Mouse (Mus musculus) MEL (cell line): ENCODE data around the gene Tirap. TPM values are rescaled to one million over a fixed set of nuclear protein-coding genes. Genes with fewer than 3 reads are reported as not detected.

Source experiments
- DNase-seq: peaks from one replicate; pipeline ENCODE4 v3.0.0; 2011; ENCODE audit warnings: low read depth, low spot score
- H3K27ac ChIP-seq: 2 replicates; pipeline ENCODE4 v1.5.1; 2012; ENCODE audit warnings: low read depth, mild to moderate bottlenecking, control low read depth, low read length, moderate library complexity; ENCODE audit not compliant: control insufficient read depth
- H3K27me3 ChIP-seq, 2 experiments: fragments of 150-350 bp in 1 of 2; sonication (generic) in 1 of 2; 2 replicates each; pipeline ENCODE4 v1.6.1; 2012; ENCODE audit warnings: low read length in 2 of 2, mild to moderate bottlenecking in 2 of 2, improper control_type of control experiment in 1 of 2, moderate library complexity in 1 of 2; ENCODE audit not compliant: insufficient read depth in 2 of 2, control insufficient read depth in 1 of 2
- H3K36me3 ChIP-seq, 2 experiments: 2 replicates each; pipeline ENCODE4 v1.6.1; 2012 to 2014; ENCODE audit warnings: low read length in 2 of 2, improper control_type of control experiment in 1 of 2, inconsistent platforms in 1 of 2, mild to moderate bottlenecking in 1 of 2; ENCODE audit not compliant: insufficient read depth in 2 of 2, control insufficient read depth in 1 of 2
- H3K4me1 ChIP-seq, 2 experiments: fragments of 150-350 bp in 1 of 2; sonication (generic) in 1 of 2; 2 replicates each; pipeline ENCODE4 v1.6.1; 2012; ENCODE audit warnings: low read length in 2 of 2, improper control_type of control experiment in 1 of 2, mild to moderate bottlenecking in 1 of 2; ENCODE audit not compliant: insufficient read depth in 2 of 2, control insufficient read depth in 1 of 2
- H3K4me3 ChIP-seq, 2 experiments: fragments of 150-350 bp in 1 of 2; sonication (generic) in 1 of 2; 2 replicates each; pipeline ENCODE4 v1.5.1; 2012; ENCODE audit warnings: low read depth in 2 of 2, low read length in 2 of 2, mild to moderate bottlenecking in 2 of 2, moderate library complexity in 2 of 2, control low read depth in 1 of 2, improper control_type of control experiment in 1 of 2; ENCODE audit not compliant: control insufficient read depth in 1 of 2, insufficient read depth in 1 of 2
- H3K79me2 ChIP-seq: 2 replicates; pipeline ENCODE4 v1.6.1; 2012; ENCODE audit warnings: mild to moderate bottlenecking, low read length, moderate library complexity; ENCODE audit not compliant: control insufficient read depth, poor library complexity, insufficient read depth
- H3K9ac ChIP-seq: 2 replicates; pipeline ENCODE4 v1.6.1; 2012; ENCODE audit warnings: low read depth, mild to moderate bottlenecking, control low read depth, low read length, moderate library complexity; ENCODE audit not compliant: control insufficient read depth, poor library complexity, severe bottlenecking
- H3K9me3 ChIP-seq: fragments of 150-350 bp; sonication (generic); replicated peaks from 2 replicates; pipeline ENCODE4 v1.6.1; 2012; ENCODE audit warnings: mild to moderate bottlenecking, low read length, improper control_type of control experiment, moderate library complexity; ENCODE audit not compliant: insufficient read depth
- CHD2 ChIP-seq: IDR thresholded peaks from 2 replicates; pipeline ENCODE4 v1.6.1; 2011; ENCODE audit warnings: low read length, improper control_type of control experiment
- E2F4 ChIP-seq: IDR thresholded peaks from 2 replicates; pipeline ENCODE4 v1.6.1; 2011; ENCODE audit warnings: low read depth, low read length, improper control_type of control experiment, borderline replicate concordance
- GABPA ChIP-seq: IDR thresholded peaks from 2 replicates; pipeline ENCODE4 v1.6.1; 2012; ENCODE audit warnings: low read depth, mild to moderate bottlenecking, inconsistent platforms, low read length, improper control_type of control experiment, moderate library complexity
- GATA1 ChIP-seq: IDR thresholded peaks from 2 replicates; pipeline ENCODE4 v1.6.1; 2011; ENCODE audit warnings: low read depth, low read length, improper control_type of control experiment
- KAT2A ChIP-seq: conservative IDR thresholded peaks from 2 replicates; pipeline ENCODE4 v1.6.1; 2012; ENCODE audit warnings: low read depth, low read length, improper control_type of control experiment, inconsistent platforms
- MAFK ChIP-seq: IDR thresholded peaks from 2 replicates; pipeline ENCODE4 v1.6.1; 2011; ENCODE audit warnings: low read depth, mild to moderate bottlenecking, low read length, improper control_type of control experiment, borderline replicate concordance
- MAX ChIP-seq: IDR thresholded peaks from 2 replicates; pipeline ENCODE4 v1.6.1; 2011; ENCODE audit warnings: low read length, improper control_type of control experiment
- MAZ ChIP-seq: IDR thresholded peaks from 2 replicates; pipeline ENCODE4 v1.6.1; 2012; ENCODE audit warnings: low read depth, mild to moderate bottlenecking, inconsistent platforms, low read length, improper control_type of control experiment
- MXI1 ChIP-seq: IDR thresholded peaks from 2 replicates; pipeline ENCODE4 v1.6.1; 2011; ENCODE audit warnings: mild to moderate bottlenecking, low read depth, low read length, improper control_type of control experiment
- MYB ChIP-seq: IDR thresholded peaks from 2 replicates; pipeline ENCODE4 v1.6.1; 2011; ENCODE audit warnings: mild to moderate bottlenecking, low read depth, low read length, improper control_type of control experiment
- NRF1 ChIP-seq: IDR thresholded peaks from 2 replicates; pipeline ENCODE4 v1.6.1; 2014; ENCODE audit warnings: low read depth, mild to moderate bottlenecking, inconsistent platforms, low read length, improper control_type of control experiment, moderate library complexity; ENCODE audit not compliant: poor library complexity, insufficient read depth, severe bottlenecking
- POLR2A ChIP-seq, 2 experiments: IDR thresholded peaks; 2 replicates each; pipeline ENCODE4 v1.6.1; 2011 to 2012; ENCODE audit warnings: low read length in 2 of 2, mild to moderate bottlenecking in 2 of 2, control low read depth in 1 of 2, improper control_type of control experiment in 1 of 2, low read depth in 1 of 2, moderate library complexity in 1 of 2; ENCODE audit not compliant: control insufficient read depth in 1 of 2, insufficient read depth in 1 of 2, poor library complexity in 1 of 2
- TAL1 ChIP-seq: IDR thresholded peaks from 2 replicates; pipeline ENCODE4 v1.6.1; 2012; ENCODE audit warnings: mild to moderate bottlenecking, inconsistent platforms, low read length, moderate library complexity, mixed read lengths
- TCF12 ChIP-seq: IDR thresholded peaks from 2 replicates; pipeline ENCODE4 v1.6.1; 2014; ENCODE audit warnings: low read depth, mild to moderate bottlenecking, inconsistent platforms, low read length, improper control_type of control experiment, moderate library complexity
- ZC3H11A ChIP-seq: IDR thresholded peaks from 2 replicates; pipeline ENCODE4 v1.6.1; 2012; ENCODE audit warnings: low read depth, mild to moderate bottlenecking, inconsistent platforms, low read length, improper control_type of control experiment
- ZKSCAN1 ChIP-seq: IDR thresholded peaks from 2 replicates; pipeline ENCODE4 v1.6.1; 2012; ENCODE audit warnings: low read depth, mild to moderate bottlenecking, inconsistent platforms, low read length, improper control_type of control experiment, moderate library complexity
- ZMIZ1 ChIP-seq: IDR thresholded peaks from 2 replicates; pipeline ENCODE4 v1.6.1; 2012; ENCODE audit warnings: low read depth, mild to moderate bottlenecking, inconsistent platforms, low read length, improper control_type of control experiment, moderate library complexity
- ZNF384 ChIP-seq: IDR thresholded peaks from 2 replicates; pipeline ENCODE4 v1.6.1; 2012; ENCODE audit warnings: low read depth, mild to moderate bottlenecking, inconsistent platforms, low read length, improper control_type of control experiment
- polyA plus RNA-seq, 2 experiments: library from polyadenylated mRNA; stranded (reverse) in 1 of 2; unstranded in 1 of 2; fragments of >175 nt in 1 of 2; fragments of >200 nt in 1 of 2; gene quantifications; 2 replicates each; pipeline versions ENCODE4 v1.2.1 to v1.2.4; 2012; ENCODE audit warnings: low replicate concordance in 2 of 2, low read depth in 1 of 2; ENCODE audit not compliant: insufficient read length in 2 of 2, insufficient read depth in 1 of 2, missing spikeins in 1 of 2
- total RNA-seq: library from RNA; depleted of rRNA; stranded (reverse); fragments of 300-350 nt; gene quantifications from 2 replicates; pipeline ENCODE4 v1.2.3, GENCODE M21; 2012

The Tirap gene
- total and polyA plus RNA-seq, 3 experiments, result 2.4 to 5.3 TPM; not detected in 1

DNA sequence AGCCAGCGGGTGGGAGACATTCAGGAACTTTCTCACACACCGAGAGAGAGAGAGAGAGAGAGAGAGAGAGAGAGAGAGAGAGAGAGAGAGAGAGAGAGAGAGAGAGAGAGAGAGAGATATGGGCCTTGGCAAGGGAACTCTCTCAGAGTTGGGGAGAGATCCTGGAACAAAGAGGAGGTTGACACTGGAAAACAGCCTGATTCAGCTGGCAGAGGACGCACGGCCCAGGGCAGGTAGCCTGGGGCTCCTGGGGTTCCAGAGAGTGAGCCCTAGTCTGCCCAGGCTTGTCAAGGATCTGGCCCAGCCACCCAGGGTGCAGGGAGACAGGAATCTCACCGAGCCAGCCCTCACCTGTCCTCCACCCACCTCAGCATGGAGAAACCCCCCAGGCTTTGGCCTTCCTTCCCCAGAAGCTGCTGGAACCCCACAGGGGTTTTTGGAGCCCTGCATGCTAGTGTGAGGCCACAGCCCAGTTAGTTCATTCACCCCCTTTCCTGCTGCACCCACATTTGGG lies 60.8 kb downstream of the Tirap start:
- no peaks in the 10 kb centered on the region for H3K27me3 ChIP-seq
- no peak overlapping the region for H3K4me3 ChIP-seq
- no peak for DNase-seq
- no peaks in the 10 kb centered on the region for H3K9me3 ChIP-seq
- TF ChIP-seq MAZ, result no peak
- TF ChIP-seq ZKSCAN1, result no peak
- TF ChIP-seq MYB, result no peak
- TF ChIP-seq MAX, result no peak
- no peak for TF ChIP-seq GATA1
- no peak for TF ChIP-seq MXI1
- TF ChIP-seq ZC3H11A, result no peak
- TF ChIP-seq MAFK, result no peak
- no peak for TF ChIP-seq NRF1
- TF ChIP-seq KAT2A, result no peak
- no peak for TF ChIP-seq ZNF384
- TF ChIP-seq ZMIZ1, result no peak
- TF ChIP-seq CHD2, result no peak
- no peak for TF ChIP-seq GABPA
- TF ChIP-seq, all 39 proteins: peak for 0
- no peak overlapping the region for H3K9ac ChIP-seq
- no peaks in the 10 kb centered on the region for H3K79me2 ChIP-seq
- H3K4me1 ChIP-seq, result no peaks in the 10 kb centered on the region
- H3K27ac ChIP-seq, result no peak overlapping the region
- no peaks in the 10 kb centered on the region; a peak in 1 of 4 replicates for H3K36me3 ChIP-seq

DNA sequence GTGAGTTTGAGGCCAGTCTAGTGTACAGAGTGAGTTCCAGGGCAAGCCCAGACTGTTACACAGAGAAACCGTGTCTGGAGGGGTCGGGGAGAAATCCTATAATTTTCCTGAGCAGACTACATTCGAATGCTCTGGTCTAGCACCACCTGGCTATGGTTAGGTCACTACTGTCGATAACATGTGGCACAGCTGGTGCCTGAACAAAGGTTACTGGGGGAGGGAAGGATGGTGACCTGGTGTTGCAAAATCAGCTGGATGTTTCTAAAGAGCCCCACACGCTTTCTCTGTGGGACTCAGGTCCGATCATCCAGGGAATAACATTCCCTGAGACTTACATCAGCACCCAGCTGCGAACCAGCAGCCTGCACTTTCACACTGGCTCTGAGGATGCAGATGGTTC lies 62.1 kb downstream of the Tirap start:
- H3K27me3 ChIP-seq, result no peaks in the 10 kb centered on the region
- no peaks in the 10 kb centered on the region for H3K4me1 ChIP-seq
- no peak for TF ChIP-seq E2F4
- TF ChIP-seq NRF1, result no peak
- TF ChIP-seq TCF12, result no peak
- TF ChIP-seq MYB, result no peak
- no peak for TF ChIP-seq ZMIZ1
- no peak for TF ChIP-seq MXI1
- TF ChIP-seq POLR2A (IDR thresholded peaks at IDR 0.05; ENCODE audit: control insufficient read depth in 1 of 2, insufficient read depth in 1 of 2, low read depth in 1 of 2, low read length in 2 of 2, poor library complexity in 1 of 2), result no peak
- TF ChIP-seq TAL1, result no peak
- TF ChIP-seq GATA1, result no peak
- H3K36me3 ChIP-seq, result no peaks in the 10 kb centered on the region; a peak in 1 of 4 replicates
- no peaks in the 10 kb centered on the region for H3K79me2 ChIP-seq
- no peaks in the 10 kb centered on the region for H3K9me3 ChIP-seq
- H3K4me3 ChIP-seq, result no peak overlapping the region
- H3K27ac ChIP-seq, result no peak overlapping the region
- no peak overlapping the region for H3K9ac ChIP-seq
- DNase-seq, result no peak
